Mouse (Mus musculus): Measurements from ENCODE around the gene Gsx1. TPM values are rescaled to one million over a fixed set of nuclear protein-coding genes. Genes with fewer than 3 reads are reported as not detected.

Gsx1 gene
- polyA plus RNA-seq, 1 experiment = 11.2 TPM

DNA sequence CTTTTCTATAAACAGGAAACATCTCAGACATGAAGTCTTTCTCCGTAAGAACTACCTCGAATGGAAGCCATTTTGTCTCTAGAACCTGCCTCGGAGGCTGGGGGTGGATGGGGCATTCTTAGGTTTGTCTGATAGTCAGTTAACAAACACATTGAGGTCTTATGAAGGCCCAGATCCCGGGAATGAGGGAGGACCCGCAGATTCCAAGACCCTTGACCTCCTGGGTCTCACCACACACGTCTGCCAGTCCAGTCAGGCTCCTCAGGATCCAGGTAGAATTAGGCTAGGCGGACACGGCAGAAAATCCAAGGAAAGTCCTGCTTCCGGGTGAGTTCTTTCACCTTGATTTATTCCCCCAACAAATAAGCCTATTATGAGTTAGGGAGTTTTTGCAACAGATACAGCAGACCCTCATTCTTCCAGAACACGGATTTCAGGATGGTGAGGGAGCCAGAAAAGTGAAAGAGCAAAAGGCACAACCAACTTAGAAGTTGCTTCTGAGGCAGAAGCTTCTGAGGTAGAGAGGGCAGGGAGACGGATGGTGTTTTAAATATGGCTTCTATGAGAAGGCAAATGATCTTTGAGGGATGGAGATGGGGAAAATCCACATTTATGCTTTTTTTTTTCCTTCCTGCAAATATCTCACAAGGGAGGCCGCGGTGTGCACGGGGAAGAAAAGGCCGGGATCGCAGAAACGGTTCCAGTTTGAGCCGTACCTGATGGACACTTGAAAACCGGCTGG is 3.2 kb upstream of the Gsx1 start:
- DNase-seq (ENCODE audit: low read depth) = peak; percentile 4
- TF ChIP-seq POLR2A (IDR thresholded peaks at IDR 0.05; ENCODE audit: borderline replicate concordance, extremely low read depth, insufficient read depth, insufficient read length, poor library complexity, severe bottlenecking) = no peak
- TF ChIP-seq CTCF (IDR thresholded peaks at IDR 0.05; ENCODE audit: borderline replicate concordance, extremely low read depth, insufficient read depth, insufficient read length) = no peak

DNA sequence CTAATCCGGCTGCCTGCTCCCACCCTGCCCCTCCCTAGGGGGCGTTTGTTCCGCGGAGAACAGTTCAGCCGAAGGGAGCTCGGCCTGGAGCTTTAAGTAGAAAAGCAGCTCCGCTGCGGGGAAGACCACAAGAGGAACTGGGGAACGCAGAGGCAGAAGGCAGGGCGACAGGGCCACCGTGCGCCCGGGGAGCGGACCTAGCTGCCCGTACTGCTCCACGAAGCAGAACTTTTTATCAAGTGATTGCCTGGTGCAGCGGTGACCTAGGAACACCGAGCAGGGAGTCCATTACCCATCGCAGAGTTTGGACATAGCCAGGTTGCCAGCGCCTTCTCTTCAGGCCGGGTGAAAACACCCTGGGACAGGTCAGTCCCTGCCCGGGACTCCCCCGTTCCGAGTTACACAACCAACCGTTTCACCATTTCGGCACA is 2.5 kb upstream of the Gsx1 start:
- TF ChIP-seq POLR2A (IDR thresholded peaks at IDR 0.05; ENCODE audit: borderline replicate concordance, extremely low read depth, insufficient read depth, insufficient read length, poor library complexity, severe bottlenecking) (no peak), CTCF (IDR thresholded peaks at IDR 0.05; ENCODE audit: borderline replicate concordance, extremely low read depth, insufficient read depth, insufficient read length) (peak; percentile 21; the same call in 1 of the 2 replicates)
- DNase-seq (ENCODE audit: low read depth) = peak; percentile 60

DNA sequence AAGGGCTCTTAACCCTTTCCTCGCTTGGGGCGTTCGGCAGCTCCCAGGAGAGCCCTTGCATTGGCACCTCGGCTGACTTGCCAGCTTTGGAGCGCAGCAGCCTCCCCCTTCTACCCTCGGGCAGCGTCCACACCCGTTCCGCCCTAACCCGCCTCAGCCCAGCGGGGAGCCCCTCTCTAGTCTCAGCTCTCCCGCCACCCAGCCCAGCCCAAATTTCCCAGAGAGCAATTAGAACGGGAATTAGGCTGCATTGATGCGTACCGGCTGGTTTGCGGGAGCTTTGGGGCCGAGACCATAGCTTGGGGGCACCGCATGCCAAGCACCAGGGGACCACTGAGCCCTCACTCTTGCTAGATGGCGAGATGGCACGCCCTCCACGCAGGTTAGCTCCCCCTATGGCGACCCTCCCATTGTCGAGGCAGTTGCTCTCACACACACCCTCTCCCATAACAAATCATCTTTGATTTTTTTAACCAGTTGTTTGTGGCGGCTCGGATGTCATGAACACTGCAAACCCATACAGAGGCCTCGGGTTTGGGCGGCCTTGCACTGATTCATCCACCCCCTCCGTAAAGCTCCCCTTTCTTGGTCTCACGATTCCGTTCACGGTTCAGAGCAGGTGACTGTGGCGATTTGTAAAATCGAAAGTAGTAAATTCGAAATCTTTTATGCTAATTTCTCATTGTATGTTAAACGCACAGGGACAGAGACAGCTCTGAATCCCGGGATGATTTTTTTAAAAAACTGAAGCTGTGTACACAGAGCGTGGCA is 1.5 kb upstream of the Gsx1 start:
- DNase-seq (ENCODE audit: low read depth) = peak; percentile 73
- TF ChIP-seq POLR2A (IDR thresholded peaks at IDR 0.05; ENCODE audit: borderline replicate concordance, extremely low read depth, insufficient read depth, insufficient read length, poor library complexity, severe bottlenecking) = no peak

DNA sequence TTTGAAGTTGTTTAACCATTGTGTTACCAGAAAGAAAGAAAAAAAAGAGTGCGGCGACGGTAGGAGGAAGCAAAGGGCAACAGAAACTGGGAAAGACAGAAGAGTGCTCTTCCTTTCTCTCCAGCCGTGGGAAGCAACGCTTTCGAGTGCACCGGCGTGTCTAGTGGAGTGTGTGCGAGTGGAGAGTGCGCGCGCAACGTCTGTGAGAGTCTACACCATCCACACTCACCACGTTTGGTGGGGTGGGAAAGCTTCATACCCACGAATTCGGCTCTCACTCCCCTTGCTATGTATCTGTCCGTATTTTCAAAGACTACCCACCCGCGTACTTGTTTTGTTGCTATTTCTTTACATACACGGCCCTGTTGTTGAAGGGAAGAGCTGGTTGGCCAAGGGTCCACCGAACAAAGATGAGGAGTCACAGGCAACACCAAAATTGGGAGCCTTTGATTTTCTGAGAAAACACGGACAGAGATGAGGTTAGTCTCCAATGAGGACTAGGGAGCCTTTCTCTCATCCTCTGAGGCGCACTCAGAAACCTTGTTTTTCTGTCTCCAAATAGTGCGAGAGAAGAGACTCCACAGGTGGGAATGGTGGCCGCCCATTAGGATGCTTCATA is 835 bp upstream of the Gsx1 start:
- TF ChIP-seq CTCF (IDR thresholded peaks at IDR 0.05; ENCODE audit: borderline replicate concordance, extremely low read depth, insufficient read depth, insufficient read length) (no peak), POLR2A (IDR thresholded peaks at IDR 0.05; ENCODE audit: borderline replicate concordance, extremely low read depth, insufficient read depth, insufficient read length, poor library complexity, severe bottlenecking) (no peak)
- peak; percentile 27 for DNase-seq (ENCODE audit: low read depth)

DNA sequence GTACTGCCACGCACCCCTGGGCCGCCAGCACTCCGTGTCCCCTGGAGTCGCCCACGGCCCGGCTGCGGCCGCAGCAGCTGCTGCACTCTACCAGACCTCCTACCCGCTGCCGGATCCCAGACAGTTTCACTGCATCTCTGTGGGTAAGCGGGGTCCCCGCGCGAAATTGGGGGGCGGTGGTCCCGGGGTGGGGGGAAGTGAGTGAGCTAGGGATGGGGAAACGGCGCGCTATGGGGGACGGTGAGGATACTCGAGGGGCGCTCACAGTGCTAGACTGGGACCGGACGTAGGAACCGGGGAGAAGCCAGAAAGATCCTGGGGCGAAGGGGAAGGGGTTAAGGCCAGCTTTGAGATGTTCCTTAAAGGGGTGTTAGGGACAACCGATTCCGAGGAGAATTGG is 660 bp downstream of the Gsx1 start:
- TF ChIP-seq CTCF (IDR thresholded peaks at IDR 0.05; ENCODE audit: borderline replicate concordance, extremely low read depth, insufficient read depth, insufficient read length) (no peak), POLR2A (IDR thresholded peaks at IDR 0.05; ENCODE audit: borderline replicate concordance, extremely low read depth, insufficient read depth, insufficient read length, poor library complexity, severe bottlenecking) (no peak)
- peak; percentile 11 for DNase-seq (ENCODE audit: low read depth)

DNA sequence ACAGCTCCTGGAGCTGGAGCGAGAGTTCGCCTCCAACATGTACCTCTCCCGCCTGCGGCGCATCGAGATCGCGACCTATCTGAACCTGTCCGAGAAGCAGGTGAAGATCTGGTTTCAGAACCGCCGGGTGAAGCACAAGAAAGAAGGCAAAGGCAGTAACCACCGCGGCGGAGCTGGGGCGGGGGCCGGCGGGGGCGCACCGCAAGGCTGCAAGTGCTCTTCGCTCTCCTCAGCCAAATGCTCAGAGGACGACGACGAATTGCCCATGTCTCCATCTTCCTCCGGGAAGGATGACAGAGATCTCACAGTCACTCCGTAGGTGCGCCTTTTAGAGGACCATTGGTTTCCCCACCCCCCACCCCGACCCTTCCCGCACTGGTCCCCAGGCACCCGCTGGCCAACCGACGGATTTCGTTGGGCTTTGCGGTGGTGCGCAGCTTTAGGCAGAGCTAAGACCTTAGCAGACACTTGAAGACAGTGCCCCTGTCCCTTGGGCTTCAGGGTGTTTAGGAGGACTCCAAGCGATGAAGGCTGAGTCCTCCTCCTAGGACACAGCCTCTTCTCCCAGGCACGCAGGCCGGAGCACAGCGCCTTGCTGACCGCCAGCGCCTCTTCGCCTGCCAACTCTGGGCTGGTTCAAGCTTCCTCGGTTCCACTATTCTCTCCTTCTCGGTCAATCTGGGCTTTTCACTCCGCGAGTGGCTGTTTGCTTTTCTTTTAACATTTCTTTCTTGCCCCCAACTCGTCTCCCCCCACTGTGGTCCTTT is 1.5 kb downstream of the Gsx1 start:
- peak; percentile 30 for DNase-seq (ENCODE audit: low read depth)

DNA sequence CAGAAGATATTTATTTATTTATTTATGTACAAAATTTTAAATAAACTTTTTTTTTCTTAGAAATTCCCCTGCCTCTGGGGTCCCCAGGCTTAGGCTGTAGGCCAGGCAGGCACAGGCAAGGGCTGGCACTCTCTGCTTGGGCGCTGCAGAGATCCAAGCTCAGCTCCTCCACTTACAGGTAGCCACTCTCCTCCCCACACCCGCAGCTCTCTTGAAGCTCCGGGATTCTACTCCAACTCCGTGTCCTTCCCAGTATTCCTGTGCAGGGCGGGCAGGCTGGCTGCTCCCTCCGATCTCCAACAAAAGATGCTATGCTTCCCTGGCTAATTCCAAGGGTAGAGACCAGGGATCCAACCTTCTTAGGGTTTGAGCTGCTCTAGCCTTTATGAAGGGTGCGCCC is 2.4 kb downstream of the Gsx1 start:
- TF ChIP-seq POLR2A (IDR thresholded peaks at IDR 0.05; ENCODE audit: borderline replicate concordance, extremely low read depth, insufficient read depth, insufficient read length, poor library complexity, severe bottlenecking) (no peak), CTCF (IDR thresholded peaks at IDR 0.05; ENCODE audit: borderline replicate concordance, extremely low read depth, insufficient read depth, insufficient read length) (no peak)
- DNase-seq (ENCODE audit: low read depth) = peak; percentile 7

More for the DNA sequence above, 1.5 kb downstream of the Gsx1 start:
- TF ChIP-seq POLR2A (IDR thresholded peaks at IDR 0.05; ENCODE audit: borderline replicate concordance, extremely low read depth, insufficient read depth, insufficient read length, poor library complexity, severe bottlenecking) (no peak), CTCF (IDR thresholded peaks at IDR 0.05; ENCODE audit: borderline replicate concordance, extremely low read depth, insufficient read depth, insufficient read length) (no peak)

DNA sequence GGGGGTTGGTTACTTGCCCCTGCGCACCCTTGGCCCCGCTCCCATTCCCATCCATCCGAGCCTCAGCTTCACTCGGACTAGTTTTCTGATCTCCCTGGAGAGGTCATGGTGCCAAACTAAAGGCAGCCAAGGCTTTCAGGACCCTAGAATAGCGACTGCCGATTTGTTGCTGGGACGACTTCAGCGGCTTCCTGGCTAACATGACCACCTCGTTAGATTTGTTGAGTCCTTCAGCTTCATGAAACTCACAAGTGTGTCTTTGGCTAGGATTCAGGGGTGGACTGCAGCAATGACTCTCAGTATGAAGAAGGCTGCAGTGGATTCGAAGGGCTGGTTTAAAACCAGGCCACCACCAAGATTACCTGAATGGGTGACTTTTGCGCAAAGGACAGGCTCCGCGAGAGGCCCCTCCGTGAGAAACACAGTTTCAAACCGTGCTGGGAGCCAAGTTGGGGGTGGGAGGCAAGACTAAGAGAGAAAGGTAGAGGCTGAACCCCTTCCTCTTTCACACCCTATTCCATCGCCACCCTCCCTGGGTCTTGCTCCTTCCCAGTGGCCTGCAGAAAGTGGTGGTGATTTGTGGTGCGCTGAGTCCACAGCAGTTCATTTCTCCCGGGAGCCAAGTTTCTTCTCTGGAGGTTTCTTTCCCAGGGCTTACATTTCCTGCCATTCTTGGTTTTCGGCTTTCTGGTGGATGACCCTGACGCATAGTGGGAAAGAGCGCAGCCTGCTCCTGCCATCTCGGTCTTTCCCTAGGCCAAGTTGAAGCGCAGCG is 3.5 kb downstream of the Gsx1 start:
- TF ChIP-seq CTCF (IDR thresholded peaks at IDR 0.05; ENCODE audit: borderline replicate concordance, extremely low read depth, insufficient read depth, insufficient read length) = no peak
- TF ChIP-seq POLR2A (IDR thresholded peaks at IDR 0.05; ENCODE audit: borderline replicate concordance, extremely low read depth, insufficient read depth, insufficient read length, poor library complexity, severe bottlenecking) = no peak
- peak; percentile 9 for DNase-seq (ENCODE audit: low read depth)

DNA sequence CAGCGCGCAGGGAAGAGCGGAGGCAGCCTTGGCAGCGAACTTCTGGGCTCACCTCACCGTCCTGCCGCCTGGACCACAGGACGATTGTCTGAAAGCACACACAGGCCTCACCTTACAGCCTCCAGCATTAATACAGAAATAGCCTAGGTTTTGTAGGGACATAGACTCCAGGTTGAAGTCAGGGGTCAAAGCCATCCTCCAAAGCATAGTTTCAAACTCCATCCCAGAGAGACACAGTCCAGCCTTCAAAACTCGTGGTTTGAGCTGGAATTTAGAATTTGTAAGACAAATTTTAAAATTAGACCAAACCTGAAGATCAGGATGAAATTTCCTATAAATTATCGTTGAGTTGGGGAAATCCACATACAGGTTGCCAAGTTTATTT is 4.1 kb downstream of the Gsx1 start:
- TF ChIP-seq POLR2A (IDR thresholded peaks at IDR 0.05; ENCODE audit: borderline replicate concordance, extremely low read depth, insufficient read depth, insufficient read length, poor library complexity, severe bottlenecking) = no peak
- no peak for TF ChIP-seq CTCF (IDR thresholded peaks at IDR 0.05; ENCODE audit: borderline replicate concordance, extremely low read depth, insufficient read depth, insufficient read length)
- DNase-seq (ENCODE audit: low read depth) = no peak

DNA sequence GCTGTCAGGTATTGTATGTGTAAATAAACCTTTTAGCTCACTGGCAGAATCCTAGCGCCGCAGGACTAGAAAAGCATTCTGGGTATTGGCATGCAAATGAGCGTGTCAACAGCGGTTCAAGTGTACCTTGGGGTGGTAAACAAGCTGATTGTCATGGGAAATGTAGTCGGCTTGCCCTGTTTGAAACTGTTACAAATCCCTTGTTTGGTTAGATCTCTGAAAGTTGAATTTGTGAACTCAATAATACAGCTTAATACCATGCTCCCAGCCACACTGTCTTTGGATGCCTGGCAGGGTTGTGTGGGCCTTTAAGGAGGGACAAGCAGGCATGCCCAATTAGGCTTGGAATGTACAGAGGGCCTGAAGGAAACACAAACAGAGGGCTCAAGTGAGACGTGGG is 16.4 kb downstream of the Gsx1 start:
- DNase-seq (ENCODE audit: low read depth) = peak; percentile 80

More for the DNA sequence above, 16.4 kb downstream of the Gsx1 start:
- no peak for TF ChIP-seq POLR2A (IDR thresholded peaks at IDR 0.05; ENCODE audit: borderline replicate concordance, extremely low read depth, insufficient read depth, insufficient read length, poor library complexity, severe bottlenecking)
- TF ChIP-seq CTCF (IDR thresholded peaks at IDR 0.05; ENCODE audit: borderline replicate concordance, extremely low read depth, insufficient read depth, insufficient read length) = no peak

All from brain, embryonic 14.5 days (tissue).